Mouse (Mus musculus) liver, adult 2 months (tissue): ENCODE data around the gene Slc44a2. TPM values are rescaled to one million over a fixed set of nuclear protein-coding genes. Genes with fewer than 3 reads are reported as not detected.

Experiments used
- DNase-seq: peaks from one replicate; pipeline ENCODE4 v3.0.0-alpha.2; 2011; ENCODE audit warnings: low read depth, low spot score; ENCODE audit errors: extremely low read depth
- H3K27ac ChIP-seq: fragments of 200-500 bp; replicated peaks from 2 replicates; pipeline ENCODE4 v1.5.1; 2012; ENCODE audit warnings: low read depth, mild to moderate bottlenecking, control low read depth, inconsistent platforms, low read length; ENCODE audit not compliant: insufficient read depth
- H3K27me3 ChIP-seq: fragments of 200-500 bp; 2 replicates; pipeline ENCODE4 v1.6.1; 2012; ENCODE audit warnings: mild to moderate bottlenecking, moderate library complexity, low read length, inconsistent platforms; ENCODE audit not compliant: control insufficient read depth, insufficient read depth
- H3K36me3 ChIP-seq: fragments of 200-500 bp; 2 replicates; pipeline ENCODE4 v1.6.1; 2012; ENCODE audit warnings: low read length, inconsistent platforms; ENCODE audit not compliant: control insufficient read depth, insufficient read depth
- H3K4me1 ChIP-seq: fragments of 200-500 bp; 2 replicates; pipeline ENCODE4 v1.6.1; 2011; ENCODE audit warnings: low read length; ENCODE audit not compliant: control insufficient read depth, insufficient read depth
- H3K4me3 ChIP-seq: fragments of 200-500 bp; 2 replicates; pipeline ENCODE4 v1.5.1; 2011; ENCODE audit warnings: low read depth, mild to moderate bottlenecking, control low read depth, low read length, moderate library complexity; ENCODE audit not compliant: insufficient read depth
- H3K79me2 ChIP-seq: fragments of 200-500 bp; 2 replicates; pipeline ENCODE4 v1.6.1; 2012; ENCODE audit warnings: inconsistent platforms, mild to moderate bottlenecking, low read length, moderate library complexity; ENCODE audit not compliant: control insufficient read depth, insufficient read depth
- H3K9ac ChIP-seq: fragments of 200-500 bp; 2 replicates; pipeline ENCODE4 v1.6.1; 2012; ENCODE audit warnings: low read depth, mild to moderate bottlenecking, control low read depth, inconsistent platforms, low read length
- CTCF ChIP-seq: fragments of 200-500 bp; IDR thresholded peaks from 2 replicates; pipeline ENCODE4 v1.5.1; 2011; ENCODE audit warnings: low read depth, low read length, control low read depth
- POLR2A ChIP-seq: fragments of 200-500 bp; IDR thresholded peaks from 2 replicates; pipeline ENCODE4 v1.6.1; 2011; ENCODE audit warnings: low read length, control low read depth; ENCODE audit not compliant: insufficient read depth; ENCODE audit errors: extremely low read depth
- WGBS: fragments of 180-500 bp; shearing (Covaris S2); methylation state at CpG from one replicate; pipeline ENCODE4 v1.1.7; 2018; 5-methylcytosine and 5-hydroxymethylcytosine counted together
- polyA plus RNA-seq: library from polyadenylated mRNA; depleted of rRNA; stranded (reverse); fragments of >200 nt; gene quantifications from 2 replicates; pipeline ENCODE4 v1.2.3, GENCODE M21; 2012
- total RNA-seq: library from RNA; depleted of rRNA; stranded (reverse); fragments of >200 nt; gene quantifications from 2 replicates; pipeline ENCODE4 v1.2.3, GENCODE M21; 2014

The Slc44a2 gene
- total and polyA plus RNA-seq, 2 experiments: 3.8 to 5.8 TPM

- TF ChIP-seq CTCF (no peak), POLR2A (no peak)
- H3K4me1 ChIP-seq: no peaks in the 10 kb centered on the region; the same call in 1 of the 2 replicates
Observed at GRCm38 (mm10) chr9:21380868-21381267, 60.4 kb downstream of the Slc44a2 start.

DNA sequence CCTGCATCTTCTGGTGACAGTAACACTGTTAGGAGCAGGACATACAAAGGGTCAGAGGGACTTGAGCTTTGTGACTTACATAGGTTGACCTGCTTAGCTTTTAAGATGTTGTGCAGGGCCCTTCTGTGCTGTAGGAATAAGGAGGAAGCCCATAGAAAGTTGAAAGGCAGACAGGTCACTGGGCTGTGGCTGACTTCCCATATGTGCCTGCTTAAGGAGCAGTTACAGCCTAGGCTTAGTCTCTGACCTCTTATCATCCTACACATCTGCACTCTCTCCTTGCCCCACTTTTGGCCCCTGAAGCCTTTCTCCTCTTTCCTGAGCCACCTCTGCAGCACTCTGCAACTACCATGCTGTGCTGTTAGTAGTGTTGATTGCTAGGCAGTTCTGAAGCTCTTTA, 63.5 kb downstream of the Slc44a2 start:
- no peak overlapping the region for H3K27ac ChIP-seq
- DNase-seq: no peak
- H3K36me3 ChIP-seq: peaks cover 4% of the 10 kb centered on the region; the same call in 1 of the 2 replicates
- peaks cover 30% of the 10 kb centered on the region for H3K79me2 ChIP-seq
- H3K4me3 ChIP-seq: no peak overlapping the region
- H3K9ac ChIP-seq: no peak overlapping the region
- no peaks in the 10 kb centered on the region; the same call in 1 of the 2 replicates for H3K4me1 ChIP-seq
- no peak for TF ChIP-seq POLR2A
- TF ChIP-seq CTCF: no peak
- no peaks in the 10 kb centered on the region for H3K27me3 ChIP-seq

More at GRCm38 (mm10) chr9:21380868-21381267, 60.4 kb downstream of the Slc44a2 start:
- no peaks in the 10 kb centered on the region for H3K27me3 ChIP-seq
- H3K79me2 ChIP-seq: peaks cover 50% of the 10 kb centered on the region
- no peak overlapping the region for H3K4me3 ChIP-seq
- DNase-seq: no peak
- no peaks in the 10 kb centered on the region for H3K36me3 ChIP-seq
- no peak overlapping the region for H3K27ac ChIP-seq
- no peak overlapping the region for H3K9ac ChIP-seq

DNA sequence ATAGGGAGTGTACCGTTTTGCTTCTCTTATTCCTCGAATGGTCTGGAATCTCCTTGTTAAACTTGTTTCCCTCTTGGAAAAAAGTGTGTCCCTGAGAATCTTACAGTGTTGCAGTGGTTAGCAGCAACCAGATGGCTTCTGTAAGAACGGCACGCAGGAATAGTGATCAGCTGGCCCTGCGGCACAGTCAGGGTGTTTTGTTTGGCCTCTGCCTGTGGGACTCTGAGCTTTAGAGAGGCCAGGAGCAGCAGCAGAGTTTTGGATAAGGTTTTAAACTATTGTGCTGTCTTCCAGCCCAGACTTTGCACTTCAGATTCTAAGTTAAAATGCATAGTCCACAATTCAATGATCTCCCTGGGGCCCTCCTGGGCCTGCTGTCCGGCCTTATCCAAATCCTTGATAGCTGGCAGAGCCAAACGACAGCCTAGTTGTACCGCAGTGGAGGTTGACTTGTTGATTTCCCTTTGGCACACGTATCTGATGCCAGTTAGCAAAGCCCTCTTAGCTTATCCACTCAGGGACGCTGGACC, 72.2 kb downstream of the Slc44a2 start:
- TF ChIP-seq POLR2A (no peak), CTCF (no peak)
- Histone ChIP-seq H3K9ac (no peak overlapping the region), H3K4me1 (no peaks in the 10 kb centered on the region), H3K36me3 (peaks cover 56% of the 10 kb centered on the region), H3K79me2 (no peaks in the 10 kb centered on the region; the same call in 1 of the 2 replicates), H3K27me3 (no peaks in the 10 kb centered on the region), H3K4me3 (no peak overlapping the region), H3K27ac (no peak overlapping the region)
- DNase-seq: no peak
- WGBS: 84% methylated on average over 10 of the region's 10 CpGs

DNA sequence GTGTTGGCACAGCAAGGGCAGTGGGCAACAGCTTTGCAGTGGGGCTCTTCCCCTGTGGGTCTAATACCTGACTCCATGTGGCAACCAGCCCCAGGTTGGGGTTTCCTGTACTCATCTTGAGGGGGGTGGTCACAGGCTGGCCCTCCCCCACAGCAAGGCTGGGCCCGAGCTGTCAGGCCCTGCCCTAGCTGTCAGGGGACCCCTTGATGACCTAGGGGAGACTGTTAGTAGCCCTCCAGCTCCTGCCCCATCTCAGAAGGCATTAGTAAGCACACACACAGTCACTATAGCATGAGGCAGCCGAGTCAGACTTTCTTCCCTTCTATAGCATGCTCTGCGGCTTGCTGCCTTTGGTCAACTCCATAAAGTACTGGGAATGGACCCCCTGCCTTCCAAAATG, 75.2 kb downstream of the Slc44a2 start:
- Histone ChIP-seq H3K36me3 (peaks cover 59% of the 10 kb centered on the region), H3K79me2 (no peaks in the 10 kb centered on the region), H3K27ac (no peak overlapping the region), H3K27me3 (no peaks in the 10 kb centered on the region), H3K4me3 (no peak overlapping the region), H3K9ac (no peak overlapping the region), H3K4me1 (no peaks in the 10 kb centered on the region)
- no peak for DNase-seq
- no peak for TF ChIP-seq POLR2A
- WGBS: 91% methylated on average over 3 of the region's 3 CpGs

GRCm38 (mm10) chr9:21397170-21397569, 76.7 kb downstream of the Slc44a2 start:
- Histone ChIP-seq H3K4me3 (no peak overlapping the region), H3K27ac (no peak overlapping the region), H3K9ac (no peak overlapping the region), H3K27me3 (no peaks in the 10 kb centered on the region), H3K79me2 (no peaks in the 10 kb centered on the region), H3K4me1 (no peaks in the 10 kb centered on the region), H3K36me3 (peaks cover 51% of the 10 kb centered on the region)
- no peak for DNase-seq
- TF ChIP-seq CTCF: no peak
- TF ChIP-seq POLR2A: no peak
- 88% methylated on average over 3 of the region's 3 CpGs for WGBS

GRCm38 (mm10) chr9:21401042-21401441, 80.5 kb downstream of the Slc44a2 start:
- DNase-seq: no peak
- Histone ChIP-seq H3K27ac (no peak overlapping the region), H3K9ac (no peak overlapping the region), H3K36me3 (peaks cover 31% of the 10 kb centered on the region; the same call in 1 of the 2 replicates), H3K4me1 (no peaks in the 10 kb centered on the region), H3K27me3 (no peaks in the 10 kb centered on the region), H3K79me2 (no peaks in the 10 kb centered on the region), H3K4me3 (no peak overlapping the region)
- WGBS: 95% methylated on average over 9 of the region's 9 CpGs
- no peak for TF ChIP-seq POLR2A
- no peak for TF ChIP-seq CTCF
